Mouse (Mus musculus): Measurements from ENCODE around the gene Ptrhd1. TPM values are rescaled to one million over a fixed set of nuclear protein-coding genes. Genes with fewer than 3 reads are reported as not detected.

Ptrhd1 gene
- 2.0 and 2.3 TPM in 2 replicates for polyA plus RNA-seq (2015; fragmentation: Nextera tagmentation; extraction: Ambion mirVana)

DNA sequence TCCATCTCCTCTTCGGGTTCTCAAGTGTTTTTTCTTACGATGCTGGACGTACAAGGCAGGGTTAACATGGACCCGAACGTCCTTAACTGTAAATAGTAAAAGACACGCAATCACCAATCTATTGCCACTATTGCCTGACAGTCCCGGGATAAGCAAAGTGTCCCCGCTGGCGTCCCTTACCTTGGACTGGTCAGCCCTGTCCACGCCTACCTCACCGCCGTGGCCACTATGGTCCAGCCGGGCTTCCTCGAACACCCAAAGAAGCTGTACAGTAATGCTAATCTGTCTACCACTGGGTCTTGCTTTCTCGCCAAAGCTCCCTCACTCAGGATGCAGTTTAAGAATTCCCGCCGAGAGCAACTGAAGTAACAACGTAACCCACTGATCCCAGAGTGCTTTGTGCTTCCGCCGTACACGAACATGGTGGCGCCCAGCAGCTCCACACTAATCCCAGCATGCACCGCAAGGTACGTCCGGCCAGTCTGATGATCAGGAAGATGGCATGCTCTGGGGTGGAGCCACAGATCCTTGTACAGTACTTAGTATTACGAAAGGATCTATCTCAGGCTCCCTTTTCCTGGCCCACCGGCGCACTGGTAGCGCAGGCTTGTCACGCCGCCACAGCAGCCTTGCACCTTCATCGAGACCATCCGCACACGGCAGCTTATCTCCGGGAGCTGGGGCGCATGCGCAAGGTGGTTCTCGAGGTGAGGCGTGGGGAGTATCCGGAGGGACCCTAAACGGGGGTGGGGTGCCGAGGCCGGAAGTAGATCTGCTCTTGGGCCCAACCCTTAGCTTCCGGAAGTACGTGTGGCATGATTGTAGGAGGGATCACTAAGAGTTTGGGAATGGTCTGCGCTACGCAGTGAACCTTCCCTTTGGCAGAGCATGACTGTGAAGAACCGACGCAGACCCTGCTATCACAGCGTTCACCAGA lies at the start of gene Ptrhd1, which contains the start of gene Cenpo:
TSS of gene Ptrhd1 (plus strand) at position 456 of the 937 bp plus-strand sequence.
TSS of gene Cenpo (minus strand) at position 723 of the 937 bp plus-strand sequence.
- under 1% methylated on average over 50 of the region's 50 CpGs for WGBS (ENCODE audit: insufficient replicate concordance)

DNA sequence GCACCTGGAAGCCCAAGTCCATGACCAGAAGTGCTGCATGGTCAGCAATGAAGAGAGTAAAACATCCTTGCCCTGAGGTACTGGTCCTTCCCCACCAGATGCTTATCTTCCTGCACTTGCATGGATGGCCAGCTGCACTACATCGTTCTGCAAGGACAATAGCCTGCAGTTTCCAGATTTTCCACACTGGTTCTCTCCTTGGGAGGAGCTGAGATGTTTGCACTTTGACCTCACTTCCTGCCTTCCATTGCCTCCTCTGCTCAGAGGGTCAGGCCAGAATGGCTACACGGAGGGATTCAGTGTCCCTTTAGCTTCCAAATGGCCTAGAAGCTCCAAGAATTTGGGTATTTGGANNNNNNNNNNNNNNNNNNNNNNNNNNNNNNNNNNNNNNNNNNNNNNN lies 49.2 kb upstream of the Ptrhd1 start:
- H3K9me3 ChIP-seq (replicated peaks; ENCODE audit: control insufficient read depth, low read length) = no peaks in the 10 kb centered on the region
- H3K27ac ChIP-seq (ENCODE audit: low read length) = no peak overlapping the region
- ATAC-seq (ENCODE audit: low read depth) = no peak
- H3K4me2 ChIP-seq (ENCODE audit: low read depth, low read length) = no peak overlapping the region
- H3K9ac ChIP-seq (ENCODE audit: low read depth, low read length) = no peak overlapping the region
- H3K4me3 ChIP-seq (ENCODE audit: low read depth, low read length) = no peak overlapping the region
- 36% methylated on average over 2 of the region's 2 CpGs for WGBS (ENCODE audit: insufficient replicate concordance)
- no peaks in the 10 kb centered on the region for H3K4me1 ChIP-seq (ENCODE audit: control insufficient read depth, low read depth, low read length)
- H3K27me3 ChIP-seq (ENCODE audit: control insufficient read depth, insufficient read depth, low read depth, low read length) = no peaks in the 10 kb centered on the region
- H3K36me3 ChIP-seq (ENCODE audit: control insufficient read depth, insufficient read depth) = no peaks in the 10 kb centered on the region

More for the DNA sequence above, at the start of gene Ptrhd1, which contains the start of gene Cenpo:
- peak; percentile 94 for ATAC-seq (ENCODE audit: low read depth)
- Histone ChIP-seq H3K27ac (ENCODE audit: low read length) (peak within 1 kb of the TSS; percentile 96), H3K4me2 (ENCODE audit: low read depth, low read length) (peak within 1 kb of the TSS; percentile 81), H3K36me3 (ENCODE audit: control insufficient read depth, insufficient read depth) (peaks cover 10% of the 10 kb centered on the region), H3K27me3 (ENCODE audit: control insufficient read depth, insufficient read depth, low read depth, low read length) (no peaks in the 10 kb centered on the region), H3K4me3 (ENCODE audit: low read depth, low read length) (peak within 1 kb of the TSS; percentile 89), H3K9ac (ENCODE audit: low read depth, low read length) (peak within 1 kb of the TSS; percentile 81), H3K4me1 (ENCODE audit: control insufficient read depth, low read depth, low read length) (peaks cover 13% of the 10 kb centered on the region), H3K9me3 (replicated peaks; ENCODE audit: control insufficient read depth, low read length) (no peaks in the 10 kb centered on the region)

DNA sequence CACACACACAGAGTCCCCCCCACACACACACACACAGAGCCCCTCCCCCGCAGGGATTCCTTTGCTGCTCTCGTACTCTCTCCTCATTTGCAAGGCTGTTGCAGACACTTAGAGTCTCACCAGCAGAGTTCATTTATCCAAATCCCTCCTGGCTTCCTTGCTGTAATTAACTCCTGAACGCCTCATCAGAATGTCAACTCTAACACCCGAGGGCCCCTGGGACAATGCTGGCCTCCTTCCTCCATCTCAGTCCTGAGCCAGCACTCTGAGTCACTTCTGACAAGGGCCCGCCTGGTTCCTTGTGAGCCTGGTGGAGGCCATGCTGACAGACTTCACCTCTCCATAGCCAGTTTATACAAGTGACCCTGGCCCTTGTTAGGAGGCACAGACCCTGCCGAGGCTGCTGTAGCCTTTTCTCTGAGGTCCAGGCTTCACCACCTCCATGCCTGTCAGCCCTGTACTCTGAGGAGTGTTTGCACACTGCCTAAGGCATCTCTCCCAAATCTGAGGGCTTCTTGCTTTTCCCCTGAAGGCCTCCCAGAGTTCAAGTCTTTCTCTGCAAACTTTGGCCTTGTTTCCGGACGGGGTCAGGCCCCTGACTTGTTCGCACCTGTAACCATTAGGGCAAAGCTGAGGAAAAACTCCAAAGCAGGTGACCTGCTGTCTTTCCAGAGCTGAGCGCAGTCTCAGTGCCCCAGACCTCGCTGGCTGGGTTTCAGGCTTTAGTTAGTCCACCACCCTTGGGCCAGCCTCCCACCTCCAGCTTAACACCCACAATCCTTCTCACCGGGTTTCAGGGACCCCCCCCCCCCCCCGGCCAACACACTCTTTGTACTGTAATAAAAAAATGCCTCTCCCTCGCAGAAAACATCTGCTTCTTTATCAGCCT lies 45.4 kb upstream of the Ptrhd1 start:
- H3K36me3 ChIP-seq (ENCODE audit: control insufficient read depth, insufficient read depth) = no peaks in the 10 kb centered on the region
- ATAC-seq (ENCODE audit: low read depth) = 0 out of 2 replicates have a peak, but pooled peaks have one; percentile 9
- H3K9ac ChIP-seq (ENCODE audit: low read depth, low read length) = no peak overlapping the region
- 37% methylated on average over 14 of the region's 14 CpGs for WGBS (ENCODE audit: insufficient replicate concordance)
- no peaks in the 10 kb centered on the region for H3K27me3 ChIP-seq (ENCODE audit: control insufficient read depth, insufficient read depth, low read depth, low read length)
- no peak overlapping the region for H3K4me3 ChIP-seq (ENCODE audit: low read depth, low read length)
- H3K9me3 ChIP-seq (replicated peaks; ENCODE audit: control insufficient read depth, low read length) = no peaks in the 10 kb centered on the region
- no peak overlapping the region for H3K27ac ChIP-seq (ENCODE audit: low read length)
- H3K4me1 ChIP-seq (ENCODE audit: control insufficient read depth, low read depth, low read length) = no peaks in the 10 kb centered on the region
- H3K4me2 ChIP-seq (ENCODE audit: low read depth, low read length) = no peak overlapping the region

DNA sequence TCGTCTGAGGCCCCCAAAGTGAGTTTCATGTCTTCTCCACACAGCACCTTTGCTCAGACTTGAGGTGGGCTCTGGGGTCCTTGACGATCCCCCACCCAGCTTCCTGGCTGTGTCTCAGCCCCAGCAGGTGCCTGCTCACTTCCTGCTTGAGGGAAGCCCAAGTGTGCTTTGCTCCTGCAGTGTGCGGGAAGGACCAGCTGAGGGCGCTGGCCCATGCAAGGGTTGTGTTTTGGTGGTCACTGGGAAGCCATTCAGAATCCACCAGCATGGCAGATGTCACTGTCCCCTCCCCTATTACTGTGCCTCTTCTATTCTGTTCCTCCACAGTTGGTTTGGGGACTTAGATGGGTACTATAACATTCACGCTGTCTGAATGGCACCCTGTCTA lies 44.8 kb upstream of the Ptrhd1 start:
- H3K4me1 ChIP-seq (ENCODE audit: control insufficient read depth, low read depth, low read length) = no peaks in the 10 kb centered on the region
- no peaks in the 10 kb centered on the region for H3K9me3 ChIP-seq (replicated peaks; ENCODE audit: control insufficient read depth, low read length)
- no peaks in the 10 kb centered on the region for H3K36me3 ChIP-seq (ENCODE audit: control insufficient read depth, insufficient read depth)
- H3K4me2 ChIP-seq (ENCODE audit: low read depth, low read length) = no peak overlapping the region
- no peak overlapping the region for H3K9ac ChIP-seq (ENCODE audit: low read depth, low read length)
- no peaks in the 10 kb centered on the region for H3K27me3 ChIP-seq (ENCODE audit: control insufficient read depth, insufficient read depth, low read depth, low read length)
- no peak for ATAC-seq (ENCODE audit: low read depth)
- H3K4me3 ChIP-seq (ENCODE audit: low read depth, low read length) = no peak overlapping the region
- WGBS (ENCODE audit: insufficient replicate concordance) = 33% methylated on average over 5 of the region's 5 CpGs
- H3K27ac ChIP-seq (ENCODE audit: low read length) = no peak overlapping the region

DNA sequence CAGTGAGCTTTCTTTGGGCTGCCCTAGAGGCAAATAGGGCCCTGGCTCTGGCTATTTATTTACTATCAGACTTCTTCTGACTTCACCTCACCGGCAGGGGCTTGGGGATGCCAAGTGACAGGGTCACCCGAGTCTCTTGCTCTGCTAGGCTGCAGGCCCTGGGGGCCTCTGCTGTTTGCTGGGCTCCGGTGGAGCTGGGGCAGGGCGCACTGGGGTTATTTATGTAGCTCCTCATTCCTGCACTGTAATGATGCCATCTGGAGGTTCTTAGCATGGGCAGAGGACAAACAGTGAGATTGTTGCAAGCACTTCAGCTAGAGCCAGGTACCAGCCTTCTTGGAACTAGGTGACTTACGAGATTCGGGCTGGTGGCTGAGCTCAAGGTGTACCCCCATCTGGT lies 41.3 kb upstream of the Ptrhd1 start:
- 62% methylated on average over 6 of the region's 6 CpGs for WGBS (ENCODE audit: insufficient replicate concordance)
- Histone ChIP-seq H3K4me1 (ENCODE audit: control insufficient read depth, low read depth, low read length) (no peaks in the 10 kb centered on the region), H3K4me2 (ENCODE audit: low read depth, low read length) (no peak overlapping the region), H3K36me3 (ENCODE audit: control insufficient read depth, insufficient read depth) (no peaks in the 10 kb centered on the region), H3K27me3 (ENCODE audit: control insufficient read depth, insufficient read depth, low read depth, low read length) (no peaks in the 10 kb centered on the region), H3K27ac (ENCODE audit: low read length) (no peak overlapping the region), H3K9ac (ENCODE audit: low read depth, low read length) (no peak overlapping the region), H3K9me3 (replicated peaks; ENCODE audit: control insufficient read depth, low read length) (no peaks in the 10 kb centered on the region), H3K4me3 (ENCODE audit: low read depth, low read length) (no peak overlapping the region)
- no peak for ATAC-seq (ENCODE audit: low read depth)

DNA sequence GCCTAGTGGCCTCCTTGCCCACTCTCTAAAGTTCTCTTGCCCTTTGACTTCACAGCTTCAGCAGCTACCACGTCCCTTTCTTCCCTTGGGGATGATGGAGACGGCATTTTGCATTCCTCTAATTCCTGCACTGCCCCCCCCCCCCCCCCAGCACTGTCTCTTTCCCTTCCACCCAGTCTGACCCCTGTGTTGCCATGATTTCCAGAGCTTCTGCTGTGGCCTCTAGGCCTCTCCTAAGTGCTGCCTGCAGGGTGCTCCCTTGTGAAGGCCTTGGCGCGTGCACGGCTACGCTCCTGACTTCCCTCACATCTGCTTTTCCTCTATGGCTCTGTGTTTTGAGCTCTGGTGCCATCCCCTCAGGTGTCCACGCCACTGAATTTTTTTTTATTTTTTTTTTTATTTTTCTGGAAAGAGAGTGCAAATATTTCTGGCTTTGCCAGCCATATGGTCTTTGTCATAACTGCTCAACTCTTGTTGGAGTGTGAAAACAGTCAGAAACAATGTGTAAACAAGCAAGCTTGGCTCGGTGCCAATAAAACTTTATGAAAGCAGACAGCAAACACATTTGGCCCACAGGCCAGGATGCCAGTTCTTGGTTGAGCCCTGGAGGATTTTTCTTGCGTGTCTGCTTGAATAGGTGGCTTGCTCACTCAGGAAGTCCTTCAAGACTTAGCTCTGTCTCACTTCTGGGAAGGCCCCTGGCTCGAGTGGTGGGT lies 40.6 kb upstream of the Ptrhd1 start:
- Histone ChIP-seq H3K27ac (ENCODE audit: low read length) (no peak overlapping the region), H3K4me2 (ENCODE audit: low read depth, low read length) (no peak overlapping the region), H3K27me3 (ENCODE audit: control insufficient read depth, insufficient read depth, low read depth, low read length) (no peaks in the 10 kb centered on the region), H3K36me3 (ENCODE audit: control insufficient read depth, insufficient read depth) (no peaks in the 10 kb centered on the region), H3K4me3 (ENCODE audit: low read depth, low read length) (no peak overlapping the region), H3K9me3 (replicated peaks; ENCODE audit: control insufficient read depth, low read length) (no peaks in the 10 kb centered on the region), H3K4me1 (ENCODE audit: control insufficient read depth, low read depth, low read length) (no peaks in the 10 kb centered on the region), H3K9ac (ENCODE audit: low read depth, low read length) (no peak overlapping the region)
- ATAC-seq (ENCODE audit: low read depth) = no peak
- 68% methylated on average over 9 of the region's 10 CpGs for WGBS (ENCODE audit: insufficient replicate concordance)

DNA sequence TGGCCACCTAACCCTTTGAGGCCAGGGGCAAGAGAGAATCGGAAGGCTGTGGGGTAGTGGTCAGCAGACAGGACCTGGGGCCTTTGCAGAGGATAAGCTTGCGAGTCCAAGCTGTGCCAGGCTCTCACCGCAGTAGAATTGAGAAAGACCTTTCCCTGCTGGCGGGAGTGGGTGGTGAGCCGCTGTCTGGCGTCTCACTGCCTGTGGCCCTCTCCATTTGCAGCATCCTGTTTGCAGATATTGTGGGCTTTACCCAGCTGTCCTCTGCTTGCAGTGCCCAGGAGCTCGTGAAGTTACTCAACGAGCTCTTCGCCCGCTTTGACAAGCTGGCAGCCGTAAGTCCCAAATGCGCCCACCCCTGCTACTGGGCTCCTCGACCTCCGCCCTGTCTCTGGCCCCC lies 39.2 kb upstream of the Ptrhd1 start:
- H3K4me3 ChIP-seq (ENCODE audit: low read depth, low read length) = no peak overlapping the region
- H3K4me2 ChIP-seq (ENCODE audit: low read depth, low read length) = no peak overlapping the region
- H3K9ac ChIP-seq (ENCODE audit: low read depth, low read length) = no peak overlapping the region
- H3K27me3 ChIP-seq (ENCODE audit: control insufficient read depth, insufficient read depth, low read depth, low read length) = no peaks in the 10 kb centered on the region
- no peak overlapping the region for H3K27ac ChIP-seq (ENCODE audit: low read length)
- 78% methylated on average over 14 of the region's 14 CpGs for WGBS (ENCODE audit: insufficient replicate concordance)
- H3K4me1 ChIP-seq (ENCODE audit: control insufficient read depth, low read depth, low read length) = no peaks in the 10 kb centered on the region
- no peaks in the 10 kb centered on the region for H3K36me3 ChIP-seq (ENCODE audit: control insufficient read depth, insufficient read depth)
- ATAC-seq (ENCODE audit: low read depth) = no peak
- H3K9me3 ChIP-seq (replicated peaks; ENCODE audit: control insufficient read depth, low read length) = no peaks in the 10 kb centered on the region

DNA sequence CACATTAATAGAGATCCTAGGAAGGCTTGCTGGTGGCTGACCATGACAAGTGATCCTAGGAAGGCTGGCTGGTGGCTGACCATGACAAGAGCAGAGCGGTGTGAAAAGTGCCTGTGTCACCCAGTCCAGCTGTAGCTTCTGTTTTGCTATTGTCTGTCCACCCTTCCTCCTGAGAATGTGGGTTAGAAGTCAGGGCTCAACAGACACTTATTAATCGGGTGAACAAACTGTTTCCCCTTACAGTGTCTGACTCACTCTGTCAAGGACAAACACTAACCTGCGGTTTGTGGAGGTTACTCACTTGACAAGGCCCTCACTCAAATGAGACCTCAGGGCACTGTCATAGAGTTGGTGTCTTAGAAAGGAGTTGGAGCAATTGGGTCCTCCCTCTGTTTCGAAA lies 35.1 kb upstream of the Ptrhd1 start:
- ATAC-seq (ENCODE audit: low read depth) = no peak
- H3K9ac ChIP-seq (ENCODE audit: low read depth, low read length) = no peak overlapping the region
- H3K27me3 ChIP-seq (ENCODE audit: control insufficient read depth, insufficient read depth, low read depth, low read length) = no peaks in the 10 kb centered on the region
- H3K9me3 ChIP-seq (replicated peaks; ENCODE audit: control insufficient read depth, low read length) = no peaks in the 10 kb centered on the region
- no peaks in the 10 kb centered on the region for H3K4me1 ChIP-seq (ENCODE audit: control insufficient read depth, low read depth, low read length)
- 56% methylated on average over 4 of the region's 4 CpGs for WGBS (ENCODE audit: insufficient replicate concordance)
- no peak overlapping the region for H3K4me2 ChIP-seq (ENCODE audit: low read depth, low read length)
- no peaks in the 10 kb centered on the region for H3K36me3 ChIP-seq (ENCODE audit: control insufficient read depth, insufficient read depth)
- no peak overlapping the region for H3K4me3 ChIP-seq (ENCODE audit: low read depth, low read length)
- no peak overlapping the region for H3K27ac ChIP-seq (ENCODE audit: low read length)
